Mouse (Mus musculus): Measurements from ENCODE around the gene Heatr5b. TPM values are rescaled to one million over a fixed set of nuclear protein-coding genes. Genes with fewer than 3 reads are reported as not detected.

The Heatr5b gene
- total RNA-seq, 2 experiments from 2014 or later = 5.9 to 6.5 TPM

- intact Hi-C loops (cut with DNase I) = no loop called here
- no peak for DNase-seq
Observed at GRCm38 (mm10) chr17:78769341-78769740, 65.8 kb downstream of the Heatr5b start.

GRCm38 (mm10) chr17:78768937-78769336 lies 66.2 kb downstream of the Heatr5b start:
- intact Hi-C loops (cut with DNase I) = no loop called here
- DNase-seq = no peak

- no peak for DNase-seq
- intact Hi-C loops (cut with DNase I) = no loop called here
Observed at GRCm38 (mm10) chr17:78767546-78767945, 67.6 kb downstream of the Heatr5b start.

GRCm38 (mm10) chr17:78766084-78766483 lies 69.1 kb downstream of the Heatr5b start:
- intact Hi-C loops (cut with DNase I) = no loop called here
- DNase-seq = no peak

- intact Hi-C loops (cut with DNase I) = no loop called here
Observed at GRCm38 (mm10) chr17:78763272-78763671, 71.9 kb downstream of the Heatr5b start.

GRCm38 (mm10) chr17:78752938-78753655 lies 82.1 kb downstream of the Heatr5b start:
- intact Hi-C loops (cut with DNase I) = no loop called here
- no peak for DNase-seq

More at GRCm38 (mm10) chr17:78763272-78763671, 71.9 kb downstream of the Heatr5b start:
- no peak for DNase-seq

GRCm38 (mm10) chr17:78752064-78752463 lies 83.1 kb downstream of the Heatr5b start:
- intact Hi-C loops (cut with DNase I) = no loop called here
- DNase-seq = no peak

- intact Hi-C loops (cut with DNase I) = no loop called here
- DNase-seq = no peak
Observed at GRCm38 (mm10) chr17:78748440-78748839, 86.7 kb downstream of the Heatr5b start.

- DNase-seq = no peak
- intact Hi-C loops (cut with DNase I) = loop anchor here (2.0 kb wide), 1 partner anchor 72 kb away; no protein-coding TSS in a partner anchor
Observed at GRCm38 (mm10) chr17:78738416-78738815, 96.7 kb downstream of the Heatr5b start.

- DNase-seq = no peak
- intact Hi-C loops (cut with DNase I) = loop anchor here (2.0 kb wide), 1 partner anchor 71 kb away; no protein-coding TSS in a partner anchor
Observed at GRCm38 (mm10) chr17:78737771-78738170, 97.4 kb downstream of the Heatr5b start.

GRCm38 (mm10) chr17:78737096-78737495 lies 98.1 kb downstream of the Heatr5b start, which contains the start of gene Strn:
Gene Strn (minus strand): TSS chr17:78737196.
- no peak for DNase-seq
- intact Hi-C loops (cut with DNase I) = no loop called here

GRCm38 (mm10) chr17:78736473-78736988 lies 98.6 kb downstream of the Heatr5b start:
- peak; percentile 98 to 99 for DNase-seq
- intact Hi-C loops (cut with DNase I) = no loop called here

GRCm38 (mm10) chr17:78735731-78736472 lies 99.3 kb downstream of the Heatr5b start:
- DNase-seq = peak in 1 of 2 experiments; percentile 16
- intact Hi-C loops (cut with DNase I) = no loop called here

GRCm38 (mm10) chr17:78734806-78735205 lies 100.4 kb downstream of the Heatr5b start:
- intact Hi-C loops (cut with DNase I) = no loop called here

GRCm38 (mm10) chr17:78732056-78732455 lies 103.1 kb downstream of the Heatr5b start:
- intact Hi-C loops (cut with DNase I) = no loop called here
- DNase-seq = no peak

More at GRCm38 (mm10) chr17:78734806-78735205, 100.4 kb downstream of the Heatr5b start:
- DNase-seq = no peak

- intact Hi-C loops (cut with DNase I) = no loop called here
- DNase-seq = no peak
Observed at GRCm38 (mm10) chr17:78726746-78727449, 108.3 kb downstream of the Heatr5b start.

GRCm38 (mm10) chr17:78724461-78725055 lies 110.6 kb downstream of the Heatr5b start:
- intact Hi-C loops (cut with DNase I) = no loop called here
- DNase-seq = no peak

GRCm38 (mm10) chr17:78721690-78722089 lies 113.5 kb downstream of the Heatr5b start:
- intact Hi-C loops (cut with DNase I) = no loop called here
- no peak for DNase-seq

GRCm38 (mm10) chr17:78719086-78719485 lies 116.1 kb downstream of the Heatr5b start:
- no peak for DNase-seq
- intact Hi-C loops (cut with DNase I) = no loop called here

- intact Hi-C loops (cut with DNase I) = no loop called here
- no peak for DNase-seq
Observed at GRCm38 (mm10) chr17:78710258-78710657, 124.9 kb downstream of the Heatr5b start.

Measured in gastrocnemius, postnatal 36 days (tissue).